Mouse (Mus musculus): ENCODE data around the gene Olfr1157. TPM values are rescaled to one million over a fixed set of nuclear protein-coding genes. Genes with fewer than 3 reads are reported as not detected.

Olfr1157 gene
- polyA plus RNA-seq (2012; rRNA removed): not detected in 2 replicates

GRCm38 (mm10) chr2:87968199-87968598 lies at the start of gene Olfr1157:
Gene Olfr1157, minus strand, starts transcription at chr2:87968299.
- DNase-seq (ENCODE audit: extremely low spot score in 1 of 2, low spot score in 1 of 2): no peak

- DNase-seq (ENCODE audit: extremely low spot score in 1 of 2, low spot score in 1 of 2): no peak
These were observed 39.6 kb upstream of the Olfr1157 start, which contains the start of gene Olfr1160 for GRCm38 (mm10) chr2:88007515-88008318. Gene Olfr1160, minus strand, starts transcription at chr2:88008268.

- no peak for DNase-seq (ENCODE audit: extremely low spot score in 1 of 2, low spot score in 1 of 2)
These were observed 21.7 kb upstream of the Olfr1157 start, which contains the start of gene Olfr1158 for GRCm38 (mm10) chr2:87989813-87990212. Gene Olfr1158, plus strand, starts transcription at chr2:87990113.

GRCm38 (mm10) chr2:87974563-87974962 lies 6.5 kb upstream of the Olfr1157 start, which contains the start of gene Olfr74:
Gene Olfr74, minus strand, starts transcription at chr2:87974663.
- DNase-seq (ENCODE audit: extremely low spot score in 1 of 2, low spot score in 1 of 2): no peak

- DNase-seq (ENCODE audit: extremely low spot score in 1 of 2, low spot score in 1 of 2): no peak
These were observed 15.1 kb downstream of the Olfr1157 start, which contains the start of gene Olfr1156 for GRCm38 (mm10) chr2:87953000-87953399. Gene Olfr1156, minus strand, starts transcription at chr2:87953100.

- DNase-seq (ENCODE audit: extremely low spot score in 1 of 2, low spot score in 1 of 2): no peak
These were observed 23.1 kb downstream of the Olfr1157 start, which contains the start of gene Olfr1155 for GRCm38 (mm10) chr2:87945037-87945436. Gene Olfr1155, minus strand, starts transcription at chr2:87945137.

Other genes with a start within 250 kb of the Olfr1157 start
- not detected in 2 replicates for gene Olfr1138, start 228.3 kb downstream of the Olfr1157 start, polyA plus RNA-seq (2012; rRNA removed)
- gene Olfr1140, start 224.5 kb downstream of the Olfr1157 start, polyA plus RNA-seq (2012; rRNA removed): 0.13 TPM in 1 of 2 replicates, not detected in the other
- not detected in 2 replicates for gene Olfr1141, start 214.3 kb downstream of the Olfr1157 start, polyA plus RNA-seq (2012; rRNA removed)
- gene Olfr152, start 188.8 kb downstream of the Olfr1157 start, polyA plus RNA-seq (2012; rRNA removed): 0.11 TPM in 1 of 2 replicates, not detected in the other
- gene Olfr1143, start 167.7 kb downstream of the Olfr1157 start, polyA plus RNA-seq (2012; rRNA removed): not detected in 2 replicates
- gene Olfr1145, start 158.5 kb downstream of the Olfr1157 start, polyA plus RNA-seq (2012; rRNA removed): not detected in 2 replicates
- not detected in 2 replicates for gene Olfr1148, start 137.8 kb downstream of the Olfr1157 start, polyA plus RNA-seq (2012; rRNA removed)
- not detected in 2 replicates for gene Olfr1150-ps1, start 124.3 kb downstream of the Olfr1157 start, polyA plus RNA-seq (2012; rRNA removed)
- gene Olfr1151, start 112.4 kb downstream of the Olfr1157 start, polyA plus RNA-seq (2012; rRNA removed): not detected in 2 replicates
- gene Olfr1152, start 101.8 kb downstream of the Olfr1157 start, polyA plus RNA-seq (2012; rRNA removed): not detected in 2 replicates
- not detected in 2 replicates for gene Olfr1153, start 73.3 kb downstream of the Olfr1157 start, polyA plus RNA-seq (2012; rRNA removed)
- gene Olfr1154, start 63.1 kb downstream of the Olfr1157 start, polyA plus RNA-seq (2012; rRNA removed): not detected in 2 replicates
- not detected in 2 replicates for gene Olfr1155, start 23.2 kb downstream of the Olfr1157 start, polyA plus RNA-seq (2012; rRNA removed)
- gene Olfr1156, start 15.2 kb downstream of the Olfr1157 start, polyA plus RNA-seq (2012; rRNA removed): not detected in 2 replicates
- gene Olfr74, start 6.4 kb upstream of the Olfr1157 start, polyA plus RNA-seq (2012; rRNA removed): not detected in 2 replicates
- gene Olfr1158, start 21.8 kb upstream of the Olfr1157 start, polyA plus RNA-seq (2012; rRNA removed): not detected in 2 replicates
- gene Olfr1160, start 40.0 kb upstream of the Olfr1157 start, polyA plus RNA-seq (2012; rRNA removed): 0.02 TPM in 1 of 2 replicates, not detected in the other
- not detected in 2 replicates for gene Olfr1161, start 54.5 kb upstream of the Olfr1157 start, polyA plus RNA-seq (2012; rRNA removed)
- gene Olfr73, start 69.4 kb upstream of the Olfr1157 start, polyA plus RNA-seq (2012; rRNA removed): not detected in 2 replicates
- gene Olfr1162, start 82.8 kb upstream of the Olfr1157 start, polyA plus RNA-seq (2012; rRNA removed): not detected in 2 replicates
- gene Olfr1163, start 103.5 kb upstream of the Olfr1157 start, polyA plus RNA-seq (2012; rRNA removed): not detected in 2 replicates
- not detected in 2 replicates for gene Olfr1164, start 125.7 kb upstream of the Olfr1157 start, polyA plus RNA-seq (2012; rRNA removed)
- gene Olfr1166, start 160.0 kb upstream of the Olfr1157 start, polyA plus RNA-seq (2012; rRNA removed): not detected in 2 replicates
- gene Olfr1167, start 186.9 kb upstream of the Olfr1157 start, polyA plus RNA-seq (2012; rRNA removed): not detected in 2 replicates
- not detected in 2 replicates for gene Olfr1168, start 213.6 kb upstream of the Olfr1157 start, polyA plus RNA-seq (2012; rRNA removed)